Mouse (Mus musculus): ENCODE measurements around the gene Tmem232.
"Not testable (repeated sequence)": the region's sequence is repeated elsewhere in the genome, so short reads cannot be mapped to it uniquely, and the experiment has no call there.

Gene Tmem232

DNA sequence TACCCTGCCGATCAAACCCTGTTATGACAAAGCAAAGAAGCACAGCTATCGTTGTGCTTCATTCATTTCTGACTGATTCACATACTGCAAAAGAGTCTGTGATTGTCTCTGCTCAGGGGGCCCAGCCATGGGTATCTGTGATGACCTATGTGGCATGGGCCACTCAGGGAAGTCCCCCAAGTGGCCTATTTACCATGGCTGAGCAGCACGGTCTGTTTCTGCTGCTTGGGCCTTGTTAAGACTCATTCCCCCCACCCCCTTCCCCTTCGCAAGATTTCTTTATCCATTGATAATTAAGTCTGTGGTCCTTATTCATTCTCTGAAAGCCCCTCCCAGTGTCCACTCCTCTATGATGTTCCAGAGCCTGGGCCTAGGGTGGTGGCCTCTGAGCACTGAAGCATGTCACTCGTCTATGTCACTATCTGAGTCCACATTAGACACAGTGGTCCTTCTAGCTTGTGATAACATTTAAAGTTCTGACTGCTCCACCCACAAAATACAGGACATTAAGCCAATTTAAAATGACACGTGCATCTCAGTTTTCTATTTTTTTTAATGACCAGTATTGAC is 315.1 kb downstream of the Tmem232 start:
- no peak for DNase-seq (ENCODE audit: low read depth, low spot score)

DNA sequence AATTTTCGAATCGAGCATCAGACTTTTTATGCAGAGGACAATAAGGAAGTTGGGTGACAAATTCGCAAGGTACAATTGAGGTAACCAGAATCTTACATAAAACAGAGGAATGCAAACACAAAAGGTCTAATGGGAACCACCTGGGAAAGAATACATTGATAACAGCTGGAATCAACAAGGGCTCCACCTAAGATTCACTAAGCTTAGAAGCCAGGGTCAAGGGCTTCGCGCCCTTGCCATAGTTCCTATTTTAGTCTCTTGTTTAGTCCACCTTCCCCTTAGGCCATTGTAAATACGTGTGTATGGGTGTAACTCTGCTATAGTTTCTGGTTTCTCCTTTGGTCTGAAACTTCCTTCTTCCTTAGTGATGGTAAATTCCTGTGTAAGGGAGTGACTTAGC is 318.9 kb downstream of the Tmem232 start:
- DNase-seq (ENCODE audit: low read depth, low spot score): not testable (repeated sequence)

All from WW6 (cell line).